Comparison of ENCODE assay signal across 9 mouse cellular contexts in genomic region chr7:84128661-84129060, GRCm38 (mm10). TPM values are rescaled to one million over a fixed set of nuclear protein-coding genes. Genes with fewer than 3 reads are reported as not detected.
DNase-seq lines count a peak whose midpoint lies in the region; ATAC-seq and TF ChIP-seq lines count a peak whose summit lies in the region.
"Had no signal": no experiment of that assay in that cellular context is flagged by ENCODE, and none has a peak within 500 bp of the region (broad histone marks: within the 10 kb centered on the region; RNA-seq: fewer than 3 reads in every experiment).

No protein-coding gene starts in this region.

- 0 out of 2 replicates have a peak, but pooled peaks cover 3% of the 10 kb centered on the region for H3K36me3 ChIP-seq in kidney, embryonic 16.5 days (ENCODE audit: insufficient read depth, low read length)
- no peaks in the 10 kb centered on the region for H3K36me3 ChIP-seq in midbrain, embryonic 13.5 days

- intact Hi-C loops in left cerebral cortex, adult 2 months (cut with DNase I): no loop called here
- intact Hi-C loops in left cerebral cortex, postnatal 10 days (cut with DNase I): no loop called here

- TF ChIP-seq POLR2A in olfactory bulb, adult 2 months (IDR thresholded peaks at IDR 0.05; ENCODE audit: insufficient read depth, low read depth, low read length): no peak

- 54% methylated on average over 8 of the region's 8 CpGs for WGBS in kidney, embryonic 16.5 days
- WGBS in olfactory bulb, adult 2 months: 25% methylated on average over 8 of the region's 8 CpGs
- whole genome bisulfite sequencing in midbrain, embryonic 13.5 days: 85% methylated on average over 8 of the region's 8 CpGs

- no peaks in the 10 kb centered on the region for H3K27me3 ChIP-seq in kidney, embryonic 16.5 days (ENCODE audit: insufficient read depth, low read length)
- H3K27me3 ChIP-seq in midbrain, embryonic 13.5 days: no peaks in the 10 kb centered on the region

- H3K4me1 ChIP-seq in kidney, embryonic 16.5 days (ENCODE audit: insufficient read depth, low read length): peaks cover 47% of the 10 kb centered on the region
- peaks cover 6% of the 10 kb centered on the region; the same call in 1 of the 2 replicates for H3K4me1 ChIP-seq in olfactory bulb, adult 2 months (ENCODE audit: control insufficient read depth, insufficient read depth, low read length)
- peaks cover 15% of the 10 kb centered on the region for H3K4me1 ChIP-seq in midbrain, embryonic 13.5 days (replicated peaks)

- no peak overlapping the region for H3K9ac ChIP-seq in kidney, embryonic 16.5 days (replicated peaks; ENCODE audit: low read length)
- no peak overlapping the region for H3K9ac ChIP-seq in midbrain, embryonic 13.5 days (replicated peaks)

- DNase-seq in left cerebral cortex, adult 2 months (ENCODE audit: extremely low spot score in 1 of 2, low spot score in 2 of 2): no peak
- no peak for DNase-seq in left cerebral cortex, postnatal 10 days (ENCODE audit: extremely low spot score in 1 of 2, low spot score in 2 of 2)
- peak; percentile 75 to 82 for DNase-seq in heart, adult 18-20 months
- DNase-seq in left cerebral cortex, adult 8-10 months (ENCODE audit: low spot score in 2 of 2): no peak

- peak; percentile 81; the same call in 1 of the 2 replicates for ATAC-seq in kidney, embryonic 16.5 days (ENCODE audit: low FRiP score, low TSS enrichment)
- ATAC-seq in midbrain, embryonic 13.5 days: no peak
- no peak for ATAC-seq in megakaryocyte, adult 5-6 weeks (ENCODE audit: poor library complexity, severe bottlenecking)

- H3K4me2 ChIP-seq in kidney, embryonic 16.5 days (replicated peaks; ENCODE audit: low read depth, low read length): no peak overlapping the region
- H3K4me2 ChIP-seq in midbrain, embryonic 13.5 days (replicated peaks): no peak overlapping the region

- no peak for TF ChIP-seq CTCF in left cerebral cortex, adult 2 months (IDR thresholded peaks at IDR 0.05)
- no peak for TF ChIP-seq CTCF in olfactory bulb, adult 2 months (IDR thresholded peaks at IDR 0.05; ENCODE audit: insufficient read depth, low read depth, low read length)

- no peaks in the 10 kb centered on the region for H3K9me3 ChIP-seq in kidney, embryonic 16.5 days (ENCODE audit: low read length)
- no peaks in the 10 kb centered on the region for H3K9me3 ChIP-seq in midbrain, embryonic 13.5 days

- peak overlapping the region; percentile 5; the same call in 1 of the 2 replicates for H3K27ac ChIP-seq in left cerebral cortex, adult 2 months
- H3K27ac ChIP-seq in kidney, embryonic 16.5 days (ENCODE audit: low read length): peak overlapping the region; percentile 57
- 0 out of 2 replicates have a peak overlapping the region, but pooled peaks have one; percentile 34 for H3K27ac ChIP-seq in olfactory bulb, adult 2 months (ENCODE audit: insufficient read depth, low read depth, low read length)
- H3K27ac ChIP-seq in midbrain, embryonic 13.5 days: no peak overlapping the region
- H3K27ac ChIP-seq: macrophage had no signal

- H3K4me3 ChIP-seq in left cerebral cortex, adult 2 months: no peak overlapping the region
- no peak overlapping the region for H3K4me3 ChIP-seq in kidney, embryonic 16.5 days (ENCODE audit: low read length)
- H3K4me3 ChIP-seq in olfactory bulb, adult 2 months (ENCODE audit: insufficient read depth, low read depth, low read length): no peak overlapping the region
- no peak overlapping the region for H3K4me3 ChIP-seq in midbrain, embryonic 13.5 days (replicated peaks)

RNA-seq across cellular contexts. Expression of gene Abhd17c, which starts 23.0 kb away (rescaled TPM):
- total RNA-seq in left cerebral cortex, adult 2 months (2021): 10 to 100 TPM; 33.3 to 37.6 TPM
- total RNA-seq in left cerebral cortex, postnatal 10 days (2021): 10 to 100 TPM; 63.6 to 67.8 TPM
- 10 to 100 TPM; 29.8 to 35.7 TPM for total RNA-seq in heart, adult 18-20 months (2021)
- 11.3 and 13.7 TPM in 2 replicates for polyA plus RNA-seq in kidney, embryonic 16.5 days (2015; fragmentation: Nextera tagmentation; extraction: Ambion mirVana)
- polyA plus RNA-seq in olfactory bulb, adult 2 months (2012; ENCODE audit: insufficient read depth, insufficient read length, low replicate concordance, missing spikeins): not detected in 2 replicates
- total RNA-seq in left cerebral cortex, adult 8-10 months (2022): 10 to 100 TPM; 31.1 to 34.7 (median 32.1) TPM
- polyA plus RNA-seq in midbrain, embryonic 13.5 days (2015; fragmentation: Nextera tagmentation; extraction: Ambion mirVana): 15.5 and 22.9 TPM in 2 replicates
- total RNA-seq in megakaryocyte, adult 5-6 weeks (2015): 21.8 and 23.1 TPM in 2 replicates
- total RNA-seq in megakaryocyte, adult 5-6 weeks (2017): 14.8 and 16.2 TPM in 2 replicates

RNA-seq across cellular contexts. Expression of gene Cemip, which starts 42.4 kb away (rescaled TPM):
- 10 to 100 TPM; 16.3 to 16.9 TPM for total RNA-seq in left cerebral cortex, adult 2 months (2021)
- 10 to 100 TPM; 29.6 to 32.6 TPM for total RNA-seq in left cerebral cortex, postnatal 10 days (2021)
- total RNA-seq in heart, adult 18-20 months (2021): under 1 TPM in 1 of 2 experiments, not detected in 1; 0.08 TPM
- polyA plus RNA-seq in kidney, embryonic 16.5 days (2015; fragmentation: Nextera tagmentation; extraction: Ambion mirVana): 0.26 and 0.42 TPM in 2 replicates
- polyA plus RNA-seq in olfactory bulb, adult 2 months (2012; ENCODE audit: insufficient read depth, insufficient read length, low replicate concordance, missing spikeins): not detected in 2 replicates
- 10 to 100 TPM; 10.5 to 12.3 (median 11.4) TPM for total RNA-seq in left cerebral cortex, adult 8-10 months (2022)
- 0.16 and 0.28 TPM in 2 replicates for polyA plus RNA-seq in midbrain, embryonic 13.5 days (2015; fragmentation: Nextera tagmentation; extraction: Ambion mirVana)
- 0.02 TPM in 1 of 2 replicates, not detected in the other for total RNA-seq in megakaryocyte, adult 5-6 weeks (2015)
- total RNA-seq in megakaryocyte, adult 5-6 weeks (2017): 0.08 TPM in 1 of 2 replicates, not detected in the other

Comparison
In these comparisons a context has a peak if more than half of its experiments do, and no peak if none do; other contexts are left out.
1. DNase-seq: peak in heart, adult 18-20 months (2 of 2); none in left cerebral cortex, adult 2 months (0 of 2), left cerebral cortex, postnatal 10 days (0 of 2) and left cerebral cortex, adult 8-10 months (0 of 2).
2. RNA of gene Cemip, which starts 42.4 kb away (total RNA-seq): 29.6 to 32.6 TPM in left cerebral cortex, postnatal 10 days, 16.3 to 16.9 TPM in left cerebral cortex, adult 2 months and 10.5 to 12.3 TPM in left cerebral cortex, adult 8-10 months; 0.08 TPM in heart, adult 18-20 months and 0.02 to 0.08 TPM in megakaryocyte, adult 5-6 weeks; every median in the first group is over 10 times any median in the second.